Mouse (Mus musculus): ENCODE results near the gene Cmtm5. TPM values are rescaled to one million over a fixed set of nuclear protein-coding genes. Genes with fewer than 3 reads are reported as not detected.

Cmtm5 gene
- 12.7 and 12.9 TPM in 2 replicates for polyA plus RNA-seq (2015; fragmentation: Nextera tagmentation; extraction: Ambion mirVana)

DNA sequence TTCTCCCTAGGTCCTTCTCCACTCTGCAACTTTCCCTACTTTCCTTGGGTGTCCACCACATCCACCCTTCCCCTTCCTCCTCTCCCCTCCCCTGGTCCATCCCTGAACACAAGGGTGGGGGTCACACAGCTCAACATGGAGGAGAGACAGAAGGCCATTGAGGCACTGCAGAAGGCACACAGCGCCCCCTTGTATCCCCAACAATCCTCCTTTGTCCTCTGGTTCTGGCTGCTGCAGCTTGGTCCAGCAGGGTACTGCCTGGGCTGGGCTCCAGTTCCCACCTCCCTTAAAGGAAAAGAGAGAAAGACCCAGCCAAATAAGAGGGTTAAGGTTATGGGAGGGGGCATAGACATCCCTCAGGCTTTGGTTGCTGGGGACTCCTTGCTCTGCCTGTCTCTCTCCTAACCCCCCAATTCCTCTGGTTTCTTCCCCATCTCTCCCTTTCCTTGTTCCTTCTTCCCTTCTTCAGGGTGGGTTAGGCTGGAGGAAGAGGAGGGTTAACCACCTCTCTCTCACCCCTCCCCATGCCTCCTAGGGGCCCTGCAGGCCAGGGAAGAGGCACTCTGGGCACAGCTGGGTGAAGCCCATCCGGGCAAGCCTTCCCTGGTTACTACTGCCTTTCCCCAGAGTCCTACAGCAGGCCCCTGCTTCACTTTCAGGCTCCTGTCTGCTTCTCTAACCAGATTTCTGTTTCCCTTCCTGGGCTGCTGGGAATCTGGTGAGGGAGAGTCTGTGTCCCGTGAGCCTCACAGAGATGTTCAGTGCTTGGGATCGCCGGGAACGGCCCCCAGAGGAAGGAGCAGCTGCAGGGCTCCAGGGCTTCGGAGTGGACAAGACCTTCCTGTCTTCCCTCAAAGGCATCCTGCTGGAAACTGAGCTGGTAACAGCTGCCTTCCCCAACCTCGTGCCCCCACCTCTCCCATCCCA lies at the start of gene Cmtm5:
TSS of gene Cmtm5 (plus strand) at position 358 of the 927 bp plus-strand sequence.
- peak; percentile 57; the same call in 1 of the 2 replicates for ATAC-seq (ENCODE audit: insufficient number of reproducible peaks, low FRiP score, low TSS enrichment, low read depth)
- H3K27ac ChIP-seq: peak within 1 kb of the TSS; percentile 87
- no peaks in the 10 kb centered on the region for H3K36me3 ChIP-seq
- peak within 1 kb of the TSS; percentile 15 for H3K4me2 ChIP-seq
- no peaks in the 10 kb centered on the region for H3K27me3 ChIP-seq
- peaks cover 29% of the 10 kb centered on the region for H3K4me1 ChIP-seq
- 24% methylated on average over 8 of the region's 8 CpGs for WGBS
- H3K9me3 ChIP-seq: no peaks in the 10 kb centered on the region
- H3K9ac ChIP-seq: no peak within 1 kb of the TSS
- peak within 1 kb of the TSS; percentile 13 for H3K4me3 ChIP-seq

DNA sequence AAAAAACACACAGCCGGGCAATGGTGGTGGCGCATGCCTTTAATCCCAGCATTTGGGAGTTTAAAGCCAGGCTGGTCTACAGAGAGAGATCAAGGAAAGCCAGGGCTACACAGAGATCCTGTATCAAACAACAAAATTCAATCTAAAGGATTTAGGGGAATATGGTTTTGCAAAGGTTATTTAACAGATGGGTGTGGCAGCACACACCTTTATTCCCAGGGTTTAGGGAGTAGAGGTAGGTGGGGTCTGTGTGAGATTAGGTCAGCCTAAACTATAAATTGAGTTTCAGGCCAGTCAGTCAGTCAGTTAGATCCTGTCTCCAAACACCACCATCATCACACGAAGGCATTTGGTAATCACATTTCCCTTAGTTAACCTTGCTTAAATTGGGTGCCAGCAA lies 43.9 kb upstream of the Cmtm5 start, which contains the start of gene Pabpn1:
TSS of gene Pabpn1 (plus strand) at position 301 of the 400 bp plus-strand sequence.
- ATAC-seq (ENCODE audit: insufficient number of reproducible peaks, low FRiP score, low TSS enrichment, low read depth): no peak
- peak within 1 kb of the TSS; percentile 84 for H3K27ac ChIP-seq
- H3K36me3 ChIP-seq: peaks cover 20% of the 10 kb centered on the region
- peak within 1 kb of the TSS; percentile 46 for H3K4me2 ChIP-seq
- H3K27me3 ChIP-seq: no peaks in the 10 kb centered on the region
- 0 out of 2 replicates have a peak within 1 kb of the TSS, but pooled peaks have one; percentile 0 for H3K9ac ChIP-seq
- peak within 1 kb of the TSS; percentile 92 for H3K4me3 ChIP-seq
- H3K9me3 ChIP-seq: no peaks in the 10 kb centered on the region
- 92% methylated on average over 3 of the region's 3 CpGs for WGBS
- peaks cover 19% of the 10 kb centered on the region for H3K4me1 ChIP-seq

DNA sequence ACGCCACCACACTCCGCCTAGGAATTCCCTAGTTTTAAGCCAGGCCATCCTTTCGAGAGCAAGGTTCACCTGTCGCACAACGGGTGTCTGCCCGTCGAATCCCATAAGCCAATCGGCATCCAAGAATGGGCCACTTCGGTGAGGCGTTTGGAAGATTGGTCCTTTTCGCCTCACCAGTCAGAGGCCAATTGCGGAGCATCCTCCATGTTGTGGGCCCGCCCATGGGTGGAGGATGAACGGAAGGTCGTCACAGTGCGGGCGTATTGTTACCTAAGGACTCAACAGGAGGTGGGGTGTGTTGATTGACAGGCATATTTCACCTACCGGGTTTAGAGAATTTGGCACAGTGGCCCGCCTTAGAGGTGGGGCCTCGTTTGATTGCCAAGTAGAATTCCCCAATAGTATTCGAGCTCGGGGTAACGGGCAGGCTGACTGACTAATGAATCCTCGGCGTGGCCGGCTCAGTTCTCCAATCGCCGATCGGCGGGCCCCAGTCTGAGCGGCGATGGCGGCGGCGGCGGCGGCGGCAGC lies 42.3 kb upstream of the Cmtm5 start:
- Histone ChIP-seq H3K36me3 (peaks cover 31% of the 10 kb centered on the region), H3K27ac (peak overlapping the region; percentile 94), H3K4me1 (peaks cover 25% of the 10 kb centered on the region), H3K9me3 (no peaks in the 10 kb centered on the region), H3K4me3 (peak overlapping the region; percentile 92), H3K27me3 (no peaks in the 10 kb centered on the region), H3K4me2 (peak overlapping the region; percentile 46), H3K9ac (peak overlapping the region; percentile 99)
- under 1% methylated on average over 38 of the region's 38 CpGs for WGBS
- ATAC-seq (ENCODE audit: insufficient number of reproducible peaks, low FRiP score, low TSS enrichment, low read depth): peak; percentile 99

DNA sequence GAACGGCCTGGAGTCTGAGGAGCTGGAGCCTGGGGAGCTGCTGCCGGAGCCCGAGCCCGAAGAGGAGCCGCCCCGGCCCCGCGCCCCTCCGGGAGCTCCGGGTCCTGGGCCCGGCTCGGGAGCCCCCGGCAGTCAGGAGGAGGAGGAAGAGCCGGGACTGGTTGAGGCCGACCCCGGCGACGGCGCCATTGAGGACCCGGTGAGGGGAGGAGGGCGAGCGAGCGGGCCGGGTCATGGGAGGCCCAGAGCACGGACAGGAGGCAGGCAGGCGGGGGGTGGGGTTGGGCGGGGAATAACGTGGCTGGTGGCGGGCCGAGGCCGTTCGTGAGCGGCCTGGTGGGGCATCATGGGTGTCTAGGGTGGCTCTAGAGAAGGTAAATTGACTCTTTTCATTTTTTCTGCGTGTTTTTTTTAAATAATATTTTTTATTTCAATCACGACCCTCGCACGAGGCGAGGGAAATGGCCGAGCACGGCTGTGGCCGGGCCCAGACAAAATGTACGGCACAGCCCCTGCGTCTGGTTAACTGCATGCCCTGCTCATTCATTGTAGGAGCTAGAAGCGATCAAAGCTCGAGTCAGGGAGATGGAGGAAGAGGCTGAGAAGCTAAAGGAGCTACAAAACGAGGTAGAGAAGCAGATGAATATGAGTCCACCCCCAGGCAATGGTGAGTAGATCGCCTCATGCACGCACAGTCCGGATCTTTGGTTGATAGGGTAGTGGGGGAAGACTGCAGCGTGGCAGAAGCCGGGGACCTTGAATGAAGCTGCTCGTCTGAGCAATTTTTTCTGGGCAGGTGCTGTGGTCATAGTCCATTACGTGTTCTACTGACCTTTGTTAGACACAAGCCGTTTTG lies 41.5 kb upstream of the Cmtm5 start:
- Histone ChIP-seq H3K27ac (peak overlapping the region; percentile 94), H3K9ac (peak overlapping the region; percentile 99), H3K9me3 (no peaks in the 10 kb centered on the region), H3K36me3 (peaks cover 31% of the 10 kb centered on the region), H3K27me3 (no peaks in the 10 kb centered on the region), H3K4me3 (peak overlapping the region; percentile 92), H3K4me2 (peak overlapping the region; percentile 49), H3K4me1 (peaks cover 25% of the 10 kb centered on the region)
- ATAC-seq (ENCODE audit: insufficient number of reproducible peaks, low FRiP score, low TSS enrichment, low read depth): peak; percentile 31
- under 1% methylated on average over 53 of the region's 54 CpGs for WGBS

DNA sequence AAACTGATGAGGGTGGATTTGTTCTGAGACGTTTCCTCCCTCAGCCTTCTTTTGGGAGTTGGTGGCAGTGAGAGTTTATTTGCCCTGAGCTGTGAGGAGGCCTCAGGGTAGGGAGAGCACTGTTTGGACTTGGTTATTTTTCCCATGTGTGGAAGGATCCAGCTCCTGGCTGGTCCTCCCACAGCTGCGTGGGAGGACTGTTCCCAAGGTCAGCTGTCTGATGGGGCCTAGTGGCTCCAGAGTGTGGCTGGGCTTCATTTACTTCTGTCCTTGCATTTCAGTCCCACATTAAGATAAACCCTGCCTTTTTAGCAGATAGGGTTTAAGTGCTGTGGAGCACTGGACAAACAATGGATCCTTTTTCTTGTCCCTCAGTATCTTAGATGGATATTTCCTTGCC lies 38.6 kb upstream of the Cmtm5 start:
- peak overlapping the region; percentile 43 for H3K27ac ChIP-seq
- 61% methylated on average over 2 of the region's 2 CpGs for WGBS
- ATAC-seq (ENCODE audit: insufficient number of reproducible peaks, low FRiP score, low TSS enrichment, low read depth): no peak

DNA sequence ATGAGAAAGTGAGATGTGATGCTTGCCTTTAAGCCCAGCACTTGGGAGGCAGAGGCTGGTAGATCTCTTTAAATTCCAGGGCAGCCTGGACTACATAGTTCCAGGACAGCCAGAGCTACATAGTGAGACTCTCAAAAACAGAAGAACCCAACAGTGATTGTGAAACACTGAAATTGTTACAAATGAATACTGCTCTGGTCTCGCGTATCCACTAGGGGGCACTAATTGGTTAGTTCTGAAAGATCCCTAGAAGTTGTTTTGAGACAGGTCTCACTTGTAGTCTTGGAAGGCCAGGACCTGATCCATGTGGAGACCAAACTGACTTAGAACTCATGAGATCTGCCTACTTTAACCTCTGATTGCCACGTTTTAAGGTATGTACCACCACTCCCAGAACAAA lies 35.7 kb upstream of the Cmtm5 start:
- Histone ChIP-seq H3K9me3 (no peaks in the 10 kb centered on the region), H3K27ac (peak overlapping the region; percentile 38; the same call in 1 of the 2 replicates), H3K4me2 (no peak overlapping the region), H3K9ac (no peak overlapping the region), H3K36me3 (peaks cover 39% of the 10 kb centered on the region), H3K4me3 (no peak overlapping the region), H3K4me1 (peaks cover 17% of the 10 kb centered on the region), H3K27me3 (no peaks in the 10 kb centered on the region)
- under 1% methylated on average over 3 of the region's 3 CpGs for WGBS
- ATAC-seq (ENCODE audit: insufficient number of reproducible peaks, low FRiP score, low TSS enrichment, low read depth): 0 out of 2 replicates have a peak, but pooled peaks have one; percentile 9

More for the DNA sequence above, 38.6 kb upstream of the Cmtm5 start:
- no peak overlapping the region for H3K9ac ChIP-seq
- H3K4me2 ChIP-seq: no peak overlapping the region
- H3K4me3 ChIP-seq: no peak overlapping the region
- no peaks in the 10 kb centered on the region for H3K27me3 ChIP-seq
- H3K9me3 ChIP-seq: no peaks in the 10 kb centered on the region
- H3K36me3 ChIP-seq: peaks cover 31% of the 10 kb centered on the region
- peaks cover 25% of the 10 kb centered on the region for H3K4me1 ChIP-seq

DNA sequence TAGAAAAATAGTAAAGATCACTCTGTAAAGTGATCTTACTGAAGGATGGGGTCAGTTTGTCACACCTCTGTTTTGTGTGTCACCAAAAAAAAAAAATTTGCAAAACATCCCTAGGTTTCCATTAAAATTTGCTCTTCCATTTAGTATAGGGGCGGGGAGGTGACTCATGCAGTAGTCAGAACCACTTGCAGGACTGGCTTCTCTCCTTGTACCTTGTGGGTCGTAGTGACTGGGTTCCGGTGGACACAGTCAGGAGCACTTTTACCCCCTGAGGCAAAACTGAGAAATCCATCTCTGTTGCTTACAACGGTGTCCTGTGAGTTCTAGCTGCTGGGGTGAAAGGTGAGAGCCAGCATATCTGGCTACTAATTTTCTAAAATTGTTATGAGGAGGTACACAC lies 32.4 kb upstream of the Cmtm5 start:
- H3K36me3 ChIP-seq: peaks cover 39% of the 10 kb centered on the region
- no peaks in the 10 kb centered on the region for H3K9me3 ChIP-seq
- no peak overlapping the region for H3K9ac ChIP-seq
- H3K4me1 ChIP-seq: no peaks in the 10 kb centered on the region
- no peak overlapping the region for H3K4me3 ChIP-seq
- no peak overlapping the region for H3K4me2 ChIP-seq
- H3K27ac ChIP-seq: no peak overlapping the region
- no peak for ATAC-seq (ENCODE audit: insufficient number of reproducible peaks, low FRiP score, low TSS enrichment, low read depth)
- 82% methylated on average over 4 of the region's 4 CpGs for WGBS
- no peaks in the 10 kb centered on the region for H3K27me3 ChIP-seq

DNA sequence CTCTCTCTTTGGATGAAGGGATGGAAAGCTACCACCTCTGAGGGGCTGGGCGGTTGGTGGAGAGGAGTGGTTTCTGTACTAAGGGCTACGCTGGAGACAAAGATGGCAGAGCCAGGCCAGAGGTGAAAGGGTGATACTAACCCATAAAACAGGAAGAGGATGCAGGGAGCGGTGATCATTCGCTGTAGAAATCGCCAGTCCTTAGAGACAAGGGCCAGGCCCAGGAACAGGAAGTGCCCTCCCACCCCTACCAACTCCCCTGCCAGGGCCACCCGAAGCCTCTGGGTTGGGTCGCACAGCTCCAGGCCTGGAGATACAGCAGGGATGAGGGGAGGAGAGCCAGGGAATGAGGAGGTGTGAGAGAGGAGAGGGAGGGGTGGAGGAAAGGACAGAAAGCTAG lies 27.4 kb upstream of the Cmtm5 start:
- Histone ChIP-seq H3K9ac (no peak overlapping the region), H3K36me3 (peaks cover 55% of the 10 kb centered on the region), H3K9me3 (no peaks in the 10 kb centered on the region), H3K27me3 (no peaks in the 10 kb centered on the region), H3K4me3 (no peak overlapping the region), H3K4me1 (peaks cover 25% of the 10 kb centered on the region), H3K4me2 (no peak overlapping the region), H3K27ac (no peak overlapping the region)
- WGBS: 87% methylated on average over 7 of the region's 7 CpGs
- ATAC-seq (ENCODE audit: insufficient number of reproducible peaks, low FRiP score, low TSS enrichment, low read depth): no peak

DNA sequence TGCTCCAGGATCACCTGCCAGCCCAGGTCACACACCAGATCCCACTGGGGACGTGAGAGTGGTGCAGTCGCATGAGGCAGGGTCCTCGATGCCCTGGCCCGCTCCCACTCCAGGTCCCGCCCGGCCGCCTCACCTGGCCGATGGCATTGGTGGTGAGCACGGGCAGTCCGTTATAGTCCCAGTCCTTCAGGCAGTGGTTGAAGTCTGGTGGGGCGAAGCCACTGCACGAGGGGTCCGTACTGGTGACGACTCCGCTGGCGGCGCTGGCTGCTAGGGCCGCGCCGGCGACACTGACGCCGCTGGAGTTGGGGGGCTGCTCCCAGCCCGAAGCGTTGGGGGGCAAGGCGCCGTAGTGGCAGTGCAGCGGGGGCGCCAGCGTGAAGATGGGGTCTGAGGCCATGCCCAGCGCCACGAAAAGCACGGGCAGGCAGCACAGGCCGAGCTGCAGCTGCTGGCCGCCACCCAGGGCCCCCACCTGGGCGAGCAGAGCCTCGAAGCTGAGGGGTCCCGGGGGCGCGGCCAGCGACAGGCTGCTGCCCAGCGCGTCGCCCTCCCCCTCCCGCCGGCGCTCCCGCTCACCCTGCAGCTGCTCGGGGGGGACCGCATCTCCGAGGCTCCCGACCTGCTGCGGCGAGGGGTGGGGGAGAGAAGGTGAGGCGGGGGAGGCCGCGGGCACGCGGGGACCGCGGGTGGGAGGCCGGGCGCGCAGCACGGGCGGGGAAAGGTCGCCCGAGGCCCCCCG lies 23.8 kb upstream of the Cmtm5 start:
- Histone ChIP-seq H3K4me3 (peak overlapping the region; percentile 92), H3K36me3 (peaks cover 48% of the 10 kb centered on the region), H3K9me3 (no peaks in the 10 kb centered on the region), H3K27me3 (no peaks in the 10 kb centered on the region), H3K4me2 (peak overlapping the region; percentile 80), H3K9ac (peak overlapping the region; percentile 89), H3K27ac (peak overlapping the region; percentile 94), H3K4me1 (peaks cover 29% of the 10 kb centered on the region)
- peak; percentile 32; the same call in 1 of the 2 replicates for ATAC-seq (ENCODE audit: insufficient number of reproducible peaks, low FRiP score, low TSS enrichment, low read depth)
- WGBS: 2% methylated on average over 52 of the region's 69 CpGs

DNA sequence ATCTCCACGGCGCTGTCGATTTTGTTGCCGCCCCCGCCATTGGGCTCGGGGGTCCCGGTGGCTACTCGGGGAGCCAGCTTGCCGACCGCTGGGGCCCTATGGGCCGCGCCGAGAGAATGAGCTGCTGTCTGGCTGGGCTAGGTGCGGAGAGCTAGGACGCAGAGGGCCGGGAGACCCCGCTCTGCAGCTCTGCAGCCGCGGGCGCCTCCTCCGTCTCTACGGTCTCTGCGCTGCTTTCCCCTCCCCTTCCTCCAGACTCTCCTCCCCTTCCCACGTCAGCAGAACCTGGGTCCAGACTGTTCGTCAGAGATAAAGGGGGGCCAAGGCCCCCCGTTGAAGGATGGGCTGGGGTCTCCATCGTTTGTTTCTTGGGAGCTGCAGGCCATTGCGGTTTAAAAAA lies 23.2 kb upstream of the Cmtm5 start, which contains the start of gene Slc22a17:
TSS of gene Slc22a17 (minus strand) at position 247 of the 400 bp plus-strand sequence.
- Histone ChIP-seq H3K36me3 (peaks cover 48% of the 10 kb centered on the region), H3K9ac (peak within 1 kb of the TSS; percentile 89), H3K9me3 (no peaks in the 10 kb centered on the region), H3K4me2 (peak within 1 kb of the TSS; percentile 80), H3K4me3 (peak within 1 kb of the TSS; percentile 92), H3K27ac (peak within 1 kb of the TSS; percentile 94), H3K4me1 (peaks cover 29% of the 10 kb centered on the region), H3K27me3 (no peaks in the 10 kb centered on the region)
- under 1% methylated on average over 28 of the region's 28 CpGs for WGBS
- peak; percentile 94 for ATAC-seq (ENCODE audit: insufficient number of reproducible peaks, low FRiP score, low TSS enrichment, low read depth)

DNA sequence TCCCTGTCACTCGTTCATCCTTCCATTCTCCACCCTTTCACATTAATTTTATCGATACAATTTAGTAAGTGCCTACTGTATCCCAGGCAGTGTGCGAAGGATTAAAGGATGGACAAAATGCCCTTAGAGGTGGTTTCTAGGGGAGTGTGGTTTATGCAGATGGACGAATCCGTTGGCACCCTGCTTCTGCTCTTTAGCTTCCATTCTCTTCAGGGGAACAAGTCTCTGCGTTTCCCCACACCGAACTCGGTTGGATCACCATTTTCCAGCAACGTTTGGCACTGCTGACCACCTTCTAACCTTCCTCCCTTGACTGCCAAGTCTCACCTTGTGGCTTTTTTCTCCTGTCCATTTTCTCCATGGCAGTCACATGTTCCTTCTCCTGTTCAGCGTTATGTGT lies 22.7 kb upstream of the Cmtm5 start:
- Histone ChIP-seq H3K27ac (peak overlapping the region; percentile 94), H3K4me1 (peaks cover 29% of the 10 kb centered on the region), H3K36me3 (peaks cover 48% of the 10 kb centered on the region), H3K27me3 (no peaks in the 10 kb centered on the region), H3K9me3 (no peaks in the 10 kb centered on the region), H3K4me2 (peak overlapping the region; percentile 80), H3K9ac (peak overlapping the region; percentile 89), H3K4me3 (peak overlapping the region; percentile 92)
- 13% methylated on average over 10 of the region's 10 CpGs for WGBS
- no peak for ATAC-seq (ENCODE audit: insufficient number of reproducible peaks, low FRiP score, low TSS enrichment, low read depth)
